8 mouse cellular contexts compared by ENCODE assay signal in the genomic region with DNA sequence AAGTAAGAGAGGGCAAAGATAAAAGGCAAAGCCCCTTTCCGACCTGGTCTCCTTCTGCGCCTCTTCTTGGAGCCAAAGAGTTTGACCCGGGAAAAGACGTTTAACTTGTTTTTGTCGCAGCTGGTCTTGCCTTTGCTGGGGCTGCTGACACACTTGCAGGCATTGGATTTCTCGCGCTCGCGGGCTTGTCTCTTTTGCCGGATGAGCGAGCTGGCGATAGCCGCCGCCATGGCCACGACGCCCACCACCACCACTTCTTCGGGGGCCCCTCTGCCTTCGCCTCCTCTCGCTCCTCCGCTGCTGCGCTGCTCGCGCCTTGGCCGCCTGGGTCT.
DNase-seq lines count a peak whose midpoint lies in the region; ATAC-seq lines count a peak whose summit lies in the region.

No protein-coding gene starts in this region.

- H3K9ac ChIP-seq in heart, embryonic 12.5 days = peak overlapping the region; percentile 80
- H3K9ac ChIP-seq in intestine, embryonic 16.5 days (ENCODE audit: low read depth, low read length) = peak overlapping the region; percentile 55
- peak overlapping the region; percentile 43 for H3K9ac ChIP-seq in midbrain, embryonic 15.5 days

- no peaks in the 10 kb centered on the region for H3K9me3 ChIP-seq in heart, embryonic 12.5 days (replicated peaks)
- 0 out of 2 replicates have a peak, but pooled peaks cover 3% of the 10 kb centered on the region for H3K9me3 ChIP-seq in embryonic facial prominence, embryonic 10.5 days
- no peaks in the 10 kb centered on the region for H3K9me3 ChIP-seq in intestine, embryonic 16.5 days (ENCODE audit: control insufficient read depth, low read length)
- H3K9me3 ChIP-seq in midbrain, embryonic 15.5 days = no peaks in the 10 kb centered on the region

- intact Hi-C loops in heart, postnatal 25 days (cut with DNase I) = no loop called here

- no peak for DNase-seq in heart, postnatal 25 days (ENCODE audit: low spot score)
- no peak for DNase-seq in embryonic facial prominence, embryonic 10.5 days (ENCODE audit: low spot score)
- no peak for DNase-seq in urinary bladder, postnatal 10 days (ENCODE audit: low spot score)
- DNase-seq in layer of hippocampus, adult 9-11 months = no peak

- H3K4me3 ChIP-seq in heart, embryonic 12.5 days = peak overlapping the region; percentile 73
- H3K4me3 ChIP-seq in embryonic facial prominence, embryonic 10.5 days = peak overlapping the region; percentile 66
- H3K4me3 ChIP-seq in intestine, embryonic 16.5 days (ENCODE audit: low read length) = peak overlapping the region; percentile 56
- H3K4me3 ChIP-seq in midbrain, embryonic 15.5 days = peak overlapping the region; percentile 60

- no peaks in the 10 kb centered on the region for H3K4me1 ChIP-seq in heart, embryonic 12.5 days (replicated peaks)
- H3K4me1 ChIP-seq in embryonic facial prominence, embryonic 10.5 days = no peaks in the 10 kb centered on the region
- no peaks in the 10 kb centered on the region for H3K4me1 ChIP-seq in intestine, embryonic 16.5 days (ENCODE audit: control insufficient read depth, insufficient read depth, low read length)
- no peaks in the 10 kb centered on the region for H3K4me1 ChIP-seq in midbrain, embryonic 15.5 days

- peak overlapping the region; percentile 76 for H3K4me2 ChIP-seq in heart, embryonic 12.5 days
- peak overlapping the region; percentile 70 for H3K4me2 ChIP-seq in intestine, embryonic 16.5 days (ENCODE audit: low read depth, low read length)
- peak overlapping the region; percentile 55 for H3K4me2 ChIP-seq in midbrain, embryonic 15.5 days

- no peaks in the 10 kb centered on the region; the same call in 1 of the 2 replicates for H3K27me3 ChIP-seq in heart, embryonic 12.5 days (replicated peaks)
- H3K27me3 ChIP-seq in embryonic facial prominence, embryonic 10.5 days (replicated peaks; ENCODE audit: low read depth, poor library complexity, severe bottlenecking) = peaks cover 24% of the 10 kb centered on the region
- peaks cover 6% of the 10 kb centered on the region; the same call in 1 of the 2 replicates for H3K27me3 ChIP-seq in intestine, embryonic 16.5 days (replicated peaks; ENCODE audit: control insufficient read depth, insufficient read depth, low read length)
- no peaks in the 10 kb centered on the region; the same call in 1 of the 2 replicates for H3K27me3 ChIP-seq in midbrain, embryonic 15.5 days (replicated peaks)

- no peak for ATAC-seq in heart, embryonic 12.5 days (ENCODE audit: insufficient number of reproducible peaks, low FRiP score)
- ATAC-seq in CD4-positive, CD25-positive, alpha-beta regulatory T cell, adult 4 months = peak; percentile 6
- ATAC-seq in intestine, embryonic 16.5 days = peak; percentile 22; the same call in 1 of the 2 replicates
- no peak; the same call in 1 of the 2 replicates for ATAC-seq in midbrain, embryonic 15.5 days (replicated peaks)

- 8% methylated on average over 24 of the region's 24 CpGs for WGBS in heart, embryonic 12.5 days
- 16% methylated on average over 24 of the region's 24 CpGs for WGBS in embryonic facial prominence, embryonic 10.5 days
- WGBS in intestine, embryonic 16.5 days = 12% methylated on average over 24 of the region's 24 CpGs
- 13% methylated on average over 22 of the region's 24 CpGs for WGBS in midbrain, embryonic 15.5 days

- H3K27ac ChIP-seq in heart, embryonic 12.5 days (ENCODE audit: poor library complexity, severe bottlenecking) = peak overlapping the region; percentile 62; the same call in 1 of the 2 replicates
- H3K27ac ChIP-seq in embryonic facial prominence, embryonic 10.5 days (replicated peaks) = peak overlapping the region; percentile 81
- no peak overlapping the region for H3K27ac ChIP-seq in intestine, embryonic 16.5 days (ENCODE audit: low read length)
- H3K27ac ChIP-seq in midbrain, embryonic 15.5 days = peak overlapping the region; percentile 30; the same call in 1 of the 2 replicates

- H3K36me3 ChIP-seq in heart, embryonic 12.5 days = no peaks in the 10 kb centered on the region
- H3K36me3 ChIP-seq in embryonic facial prominence, embryonic 10.5 days (replicated peaks) = no peaks in the 10 kb centered on the region
- H3K36me3 ChIP-seq in intestine, embryonic 16.5 days (ENCODE audit: control insufficient read depth, insufficient read depth, low read length) = no peaks in the 10 kb centered on the region
- H3K36me3 ChIP-seq in midbrain, embryonic 15.5 days (replicated peaks) = no peaks in the 10 kb centered on the region

Comparison
In these comparisons a context has a peak if more than half of its experiments do, and no peak if none do; other contexts are left out.
1. ATAC-seq: peak in CD4-positive, CD25-positive, alpha-beta regulatory T cell, adult 4 months (single experiment) and intestine, embryonic 16.5 days (single experiment); none in heart, embryonic 12.5 days (single experiment) and midbrain, embryonic 15.5 days (single experiment).
2. Peak in every context shown above with its lines, with median percentiles within 50 percentile points of each other: H3K4me2 ChIP-seq, H3K4me3 ChIP-seq and H3K9ac ChIP-seq.